Mouse (Mus musculus): ENCODE data around the gene Rnf41.

GRCm38 (mm10) chr10:128438675-128439279, 27.3 kb downstream of the Rnf41 start:
- TF ChIP-seq CTCF (conservative IDR thresholded peaks at IDR 0.05; ENCODE audit: low read length): no peak
- no peak for TF ChIP-seq POU5F1 (IDR thresholded peaks at IDR 0.05; ENCODE audit: borderline replicate concordance, low read length)
- TF ChIP-seq NANOG (IDR thresholded peaks at IDR 0.05; ENCODE audit: borderline replicate concordance, low read length): no peak

Data from E14TG2a.4 (cell line).